Mouse (Mus musculus): ENCODE data around the gene Jade3.
A peak's percentile ranks its signal among the peaks of the same experiment; 100 is the strongest.

Jade3 gene

GRCm38 (mm10) chrX:20548011-20548879 is 122.8 kb downstream of the Jade3 start:
- peak; percentile 13 for DNase-seq

GRCm38 (mm10) chrX:20548880-20549440 is 123.5 kb downstream of the Jade3 start:
- peak; percentile 43 for DNase-seq

GRCm38 (mm10) chrX:20549532-20549931 is 124.0 kb downstream of the Jade3 start, which contains the start of gene Rgn:
Gene Rgn, plus strand, starts transcription at chrX:20549787.
- DNase-seq: no peak

- no peak for DNase-seq
Observed at GRCm38 (mm10) chrX:20552199-20552598, 126.7 kb downstream of the Jade3 start.

GRCm38 (mm10) chrX:20561846-20562245 is 136.4 kb downstream of the Jade3 start:
- DNase-seq: no peak

GRCm38 (mm10) chrX:20563941-20564340 is 138.5 kb downstream of the Jade3 start:
- no peak for DNase-seq
